Mouse (Mus musculus) common myeloid progenitor, adult 5-6 weeks (primary cell): ENCODE data around the gene Dhrs13. TPM values are rescaled to one million over a fixed set of nuclear protein-coding genes. Genes with fewer than 3 reads are reported as not detected.

Source experiments
- ATAC-seq: replicated peaks from 2 replicates; pipeline ENCODE4 v1.8.0; 2016; ENCODE audit warnings: low read depth, mild to moderate bottlenecking, moderate TSS enrichment, inconsistent platforms; ENCODE audit not compliant: poor library complexity, severe bottlenecking
- total RNA-seq: library from RNA; stranded (forward); fragments of 200-1000, 187-1606 nt; gene quantifications from 2 replicates; pipeline ENCODE4 v1.2.3, GENCODE M21; 2017

Gene Dhrs13
- total RNA-seq, 1 experiment from 2014 or later, result 12.8 TPM

DNA sequence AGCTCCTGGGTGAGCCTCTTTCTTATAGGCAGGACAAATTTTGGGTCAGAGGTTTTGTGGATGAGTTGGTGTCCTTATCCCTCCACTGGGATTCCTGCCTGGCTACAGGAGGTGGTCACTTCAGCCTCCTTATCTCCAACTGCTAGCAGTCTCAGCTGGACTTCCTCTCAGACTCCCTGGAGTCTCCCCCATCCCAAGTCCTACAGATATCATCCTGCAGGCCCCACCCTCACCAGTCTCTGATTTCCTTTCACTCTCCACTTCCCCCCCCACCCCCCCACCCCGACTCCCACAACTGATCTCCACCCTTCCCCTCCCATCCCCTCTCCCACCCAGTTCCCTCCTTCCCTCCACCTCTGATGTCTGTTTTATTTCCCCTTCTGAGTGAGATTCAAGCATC is 51.5 kb downstream of the Dhrs13 start:
- ATAC-seq, result no peak

DNA sequence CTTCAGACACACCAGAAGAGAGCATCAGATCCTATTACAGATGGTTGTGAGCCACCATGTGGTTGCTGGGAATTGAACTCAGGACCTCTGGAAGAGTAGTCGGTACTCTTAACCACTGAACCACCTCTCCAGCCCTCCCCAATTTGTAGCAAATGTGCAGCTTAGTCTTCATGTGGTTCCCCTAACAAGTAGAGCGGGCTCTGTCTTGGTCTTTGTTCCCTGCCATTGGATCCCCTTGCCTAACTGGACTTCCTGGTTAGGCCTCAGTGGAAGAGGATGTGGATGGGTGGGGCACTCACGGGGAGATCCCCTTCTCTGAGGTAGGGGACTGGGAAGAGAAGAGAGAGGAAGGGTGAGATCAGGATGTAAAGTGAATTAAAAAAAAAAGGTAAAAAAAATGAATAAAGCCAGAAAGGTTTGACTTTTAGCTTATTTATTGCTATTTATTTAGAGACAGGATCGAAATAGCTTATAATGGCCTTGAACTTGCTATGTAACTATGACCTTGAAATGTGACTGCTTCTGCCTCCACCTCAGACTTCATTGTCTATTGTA is 54.9 kb downstream of the Dhrs13 start:
- no peak for ATAC-seq

Other genes starting within 250 kb of the Dhrs13 start
- 0.05 TPM in 1 of 2 replicates, not detected in the other for gene Gm10277, start 244.5 kb upstream of the Dhrs13 start, total RNA-seq
- not detected in 2 replicates for gene Pipox, start 138.2 kb upstream of the Dhrs13 start, total RNA-seq
- gene Sez6, start 101.5 kb upstream of the Dhrs13 start, total RNA-seq, result not detected in 2 replicates
- gene Phf12, start 49.5 kb upstream of the Dhrs13 start, total RNA-seq, result 29.5 and 39.0 TPM in 2 replicates
- 29.7 and 38.4 TPM in 2 replicates for gene Flot2, start 5.7 kb downstream of the Dhrs13 start, total RNA-seq
- 19.3 and 25.5 TPM in 2 replicates for gene Eral1, start 48.1 kb downstream of the Dhrs13 start, total RNA-seq
- gene Fam222b, start 62.4 kb downstream of the Dhrs13 start, total RNA-seq, result 6.5 and 7.2 TPM in 2 replicates
- 6.9 and 10.2 TPM in 2 replicates for gene Traf4, start 133.3 kb downstream of the Dhrs13 start, total RNA-seq
- 7.1 and 8.2 TPM in 2 replicates for gene Nek8, start 144.4 kb downstream of the Dhrs13 start, total RNA-seq
- 7.9 and 8.1 TPM in 2 replicates for gene Tlcd1, start 144.4 kb downstream of the Dhrs13 start, total RNA-seq
- gene Rpl23a, start 151.3 kb downstream of the Dhrs13 start, total RNA-seq, result 3,236 and 3,976 TPM in 2 replicates
- gene Rab34, start 156.2 kb downstream of the Dhrs13 start, total RNA-seq, result 2.0 and 2.8 TPM in 2 replicates
- gene Proca1, start 161.1 kb downstream of the Dhrs13 start, total RNA-seq, result 1.8 TPM in 1 of 2 replicates, not detected in the other
- 42.2 and 57.7 TPM in 2 replicates for gene Sdf2, start 213.5 kb downstream of the Dhrs13 start, total RNA-seq
- 47.7 and 49.6 TPM in 2 replicates for gene Supt6, start 213.7 kb downstream of the Dhrs13 start, total RNA-seq
- 88.7 and 92.9 TPM in 2 replicates for gene 2610507B11Rik, start 229.5 kb downstream of the Dhrs13 start, total RNA-seq